Mouse (Mus musculus): ENCODE data around the gene Mamstr.

Mamstr gene

GRCm38 (mm10) chr7:45628364-45629294 lies 11.1 kb upstream of the Mamstr start:
- in situ Hi-C loops (cut with MseI, MboI), result no loop called here

- in situ Hi-C loops (cut with MseI, MboI), result no loop called here
Observed at GRCm38 (mm10) chr7:45630064-45630907, 9.5 kb upstream of the Mamstr start.

- in situ Hi-C loops (cut with MseI, MboI), result no loop called here
Observed at GRCm38 (mm10) chr7:45632499-45632898, 7.3 kb upstream of the Mamstr start.

- in situ Hi-C loops (cut with MseI, MboI), result no loop called here
Observed at GRCm38 (mm10) chr7:45634946-45635681, 4.7 kb upstream of the Mamstr start.

GRCm38 (mm10) chr7:45635711-45636688 lies 3.8 kb upstream of the Mamstr start:
- in situ Hi-C loops (cut with MseI, MboI), result no loop called here

GRCm38 (mm10) chr7:45637710-45638109 lies 2.1 kb upstream of the Mamstr start:
- in situ Hi-C loops (cut with MseI, MboI), result no loop called here

GRCm38 (mm10) chr7:45638623-45639401 lies 965 bp upstream of the Mamstr start:
- in situ Hi-C loops (cut with MseI, MboI), result no loop called here

- in situ Hi-C loops (cut with MseI, MboI), result no loop called here
Observed at GRCm38 (mm10) chr7:45640191-45640957, 597 bp downstream of the Mamstr start.

GRCm38 (mm10) chr7:45641391-45642040 lies 1.7 kb downstream of the Mamstr start:
- in situ Hi-C loops (cut with MseI, MboI), result no loop called here

GRCm38 (mm10) chr7:45642083-45642482 lies 2.3 kb downstream of the Mamstr start:
- in situ Hi-C loops (cut with MseI, MboI), result no loop called here

GRCm38 (mm10) chr7:45642503-45643255 lies 2.9 kb downstream of the Mamstr start:
- in situ Hi-C loops (cut with MseI, MboI), result no loop called here

- in situ Hi-C loops (cut with MseI, MboI), result no loop called here
Observed at GRCm38 (mm10) chr7:45643441-45644178, 3.8 kb downstream of the Mamstr start.

- in situ Hi-C loops (cut with MseI, MboI), result no loop called here
Observed at GRCm38 (mm10) chr7:45644183-45644582, 4.4 kb downstream of the Mamstr start.

- in situ Hi-C loops (cut with MseI, MboI), result no loop called here
Observed at GRCm38 (mm10) chr7:45644872-45645590, 5.3 kb downstream of the Mamstr start.

- in situ Hi-C loops (cut with MseI, MboI), result no loop called here
Observed at GRCm38 (mm10) chr7:45645591-45645971, 5.8 kb downstream of the Mamstr start.

- in situ Hi-C loops (cut with MseI, MboI), result no loop called here
Observed at GRCm38 (mm10) chr7:45646671-45647070, 6.9 kb downstream of the Mamstr start.
